Mouse (Mus musculus) myocyte (in vitro differentiated cells): ENCODE data around the gene Zdhhc21.

ENCODE experiments used
- E2F4 ChIP-seq: IDR thresholded peaks from one replicate; pipeline ENCODE4 v1.6.1; 2011; ENCODE audit warnings: mild to moderate bottlenecking, control low read depth, moderate library complexity; ENCODE audit not compliant: insufficient read depth
- MAX ChIP-seq: IDR thresholded peaks from one replicate; pipeline ENCODE4 v1.6.1; 2011; ENCODE audit warnings: low read depth, mild to moderate bottlenecking, control low read depth
- MYOD1 ChIP-seq, 3 experiments: IDR thresholded peaks; one replicate each; pipeline ENCODE4 v1.6.1; 2011; ENCODE audit warnings: control low read depth in 2 of 3, low read depth in 2 of 3, mild to moderate bottlenecking in 2 of 3, moderate library complexity in 1 of 3; ENCODE audit not compliant: insufficient read length in 2 of 3, control insufficient read depth in 1 of 3
- MYOG ChIP-seq, 3 experiments: IDR thresholded peaks; one replicate each; pipeline ENCODE4 v1.6.1; 2011; ENCODE audit warnings: control low read depth in 2 of 3, low read depth in 2 of 3, mild to moderate bottlenecking in 2 of 3; ENCODE audit not compliant: insufficient read length in 2 of 3, control insufficient read depth in 1 of 3, insufficient read depth in 1 of 3
- POLR2A ChIP-seq: IDR thresholded peaks from one replicate; pipeline ENCODE4 v1.6.1; 2011; ENCODE audit warnings: low read depth, mild to moderate bottlenecking, control low read depth, moderate library complexity; ENCODE audit not compliant: insufficient read length
- REST ChIP-seq: IDR thresholded peaks from one replicate; pipeline ENCODE4 v1.6.1; 2011; ENCODE audit warnings: mild to moderate bottlenecking, control low read depth, moderate library complexity; ENCODE audit not compliant: insufficient read depth, insufficient read length
- SRF ChIP-seq: IDR thresholded peaks from one replicate; pipeline ENCODE4 v1.6.1; 2011; ENCODE audit warnings: low read depth; ENCODE audit not compliant: control insufficient read depth, insufficient read length
- TCF3 ChIP-seq: IDR thresholded peaks from one replicate; pipeline ENCODE4 v1.6.1; 2011; ENCODE audit warnings: low read depth, control low read depth; ENCODE audit not compliant: insufficient read length
- USF1 ChIP-seq: IDR thresholded peaks from one replicate; pipeline ENCODE4 v1.6.1; 2011; ENCODE audit warnings: low read depth, mild to moderate bottlenecking, control low read depth, moderate library complexity

DNA sequence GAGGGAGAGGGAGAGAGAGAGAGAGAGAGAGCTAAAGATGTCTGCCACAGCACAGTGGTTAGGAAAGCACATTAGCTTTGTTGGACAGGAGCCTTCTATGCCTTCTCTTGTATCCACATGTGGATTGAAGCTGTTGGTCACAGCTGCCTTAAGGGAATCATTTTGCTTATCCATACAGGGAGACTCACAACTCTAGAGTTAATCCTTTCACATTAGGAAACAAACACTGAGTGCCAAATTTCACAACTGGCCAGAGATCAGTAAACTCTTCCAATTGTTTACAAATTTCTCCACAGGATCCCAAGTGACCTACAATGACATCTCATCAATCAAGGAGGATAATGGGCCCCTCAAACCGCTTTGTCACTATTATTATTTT, 25.8 kb upstream of the Zdhhc21 start:
- TF ChIP-seq TCF3: no peak
- TF ChIP-seq POLR2A: no peak
- no peak for TF ChIP-seq USF1
- no peak for TF ChIP-seq REST
- TF ChIP-seq MYOG (IDR thresholded peaks at IDR 0.05; ENCODE audit: control insufficient read depth in 1 of 3, insufficient read depth in 1 of 3, insufficient read length in 2 of 3, low read depth in 2 of 3): no peak
- TF ChIP-seq SRF: no peak
- no peak for TF ChIP-seq MAX
- TF ChIP-seq MYOD1 (IDR thresholded peaks at IDR 0.05; ENCODE audit: control insufficient read depth in 1 of 3, insufficient read length in 2 of 3, low read depth in 2 of 3): no peak
- no peak for TF ChIP-seq E2F4
